Mouse (Mus musculus) neutrophil, adult 83 days (primary cell): Measurements from ENCODE around the gene Vmn1r130. TPM values are rescaled to one million over a fixed set of nuclear protein-coding genes. Genes with fewer than 3 reads are reported as not detected.

Source experiments
- total RNA-seq, 2 experiments: library from RNA; stranded (reverse); gene quantifications; one replicate each; pipeline ENCODE4 v1.2.4; 2023

The Vmn1r130 gene
- total RNA-seq, result not detected

DNA sequence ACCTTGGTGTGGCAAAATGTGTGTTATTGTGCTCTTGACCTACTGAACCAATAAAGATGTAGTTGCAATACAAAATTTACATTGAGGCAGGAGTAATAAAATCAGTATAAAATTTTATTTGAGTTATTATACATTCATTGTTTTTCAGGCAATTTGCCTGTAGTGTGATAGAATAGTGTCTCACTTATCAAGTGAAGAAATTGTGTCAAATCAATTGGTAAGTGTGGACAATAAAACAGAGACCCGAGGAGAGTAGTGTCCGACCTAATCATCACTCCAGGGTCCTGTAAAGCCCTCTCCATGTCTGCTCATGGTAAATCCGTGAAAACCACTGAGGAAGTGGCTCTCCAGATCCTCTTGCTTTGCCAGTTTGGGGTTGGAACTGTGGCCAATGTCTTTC is at the start of gene Vmn1r130:
Gene Vmn1r130 (plus strand): TSS at position 301 of the 400 bp plus-strand sequence.

DNA sequence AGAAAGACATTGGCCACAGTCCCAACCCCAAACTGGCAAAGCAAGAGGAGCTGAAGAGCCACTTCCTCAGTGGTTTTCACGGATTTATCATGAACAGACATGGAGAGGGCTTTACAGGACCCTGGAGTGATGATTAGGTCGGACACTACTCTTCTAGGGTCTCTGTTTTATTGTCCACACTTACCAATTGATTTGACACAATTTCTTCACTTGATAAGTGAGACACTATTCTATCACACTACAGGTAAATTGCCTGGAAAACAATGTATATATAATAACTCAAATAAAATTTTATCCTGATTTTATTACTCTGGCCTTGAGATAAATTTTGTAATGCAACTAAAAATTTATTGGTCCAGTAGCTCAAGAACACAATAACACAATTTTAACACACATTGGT is 34.4 kb downstream of the Vmn1r130 start, which contains the start of gene Vmn1r131:
Gene Vmn1r131 (minus strand): TSS at position 101 of the 400 bp plus-strand sequence.

Other genes with a start within 250 kb of the Vmn1r130 start
- gene Vmn1r125, start 239.6 kb upstream of the Vmn1r130 start, total RNA-seq, result not detected
- not detected for gene Vmn1r126, start 210.3 kb upstream of the Vmn1r130 start, total RNA-seq
- gene Vmn1r127, start 191.9 kb upstream of the Vmn1r130 start, total RNA-seq, result not detected
- gene Vmn1r128, start 162.4 kb upstream of the Vmn1r130 start, total RNA-seq, result not detected
- not detected for gene Vmn1r129, start 150.5 kb upstream of the Vmn1r130 start, total RNA-seq
- gene Gm6882, start 79.0 kb upstream of the Vmn1r130 start, total RNA-seq, result not detected
- gene Vmn1r131, start 34.3 kb downstream of the Vmn1r130 start, total RNA-seq, result not detected
- gene Vmn1r132, start 102.3 kb downstream of the Vmn1r130 start, total RNA-seq, result not detected
- not detected for gene Gm4175, start 249.7 kb downstream of the Vmn1r130 start, total RNA-seq